Mouse (Mus musculus) lung, embryonic 16.5 days (tissue): ENCODE data around the gene Erbb3. TPM values are rescaled to one million over a fixed set of nuclear protein-coding genes. Genes with fewer than 3 reads are reported as not detected.

Experiments
- ATAC-seq: fragments of 200-750 bp; cut with Nextera tagmentation; 2 replicates; pipeline ENCODE4 v1.8.0; 2017; ENCODE audit warnings: low read depth, mild to moderate bottlenecking, moderate library complexity
- H3K27ac ChIP-seq: fragments of 300-500 bp; sonication (generic); 2 replicates; pipeline ENCODE4 v1.5.1; 2014; ENCODE audit warnings: mild to moderate bottlenecking, control low read depth, low read length
- H3K27me3 ChIP-seq: fragments of 300-500 bp; sonication (generic); 2 replicates; pipeline ENCODE4 v1.6.1; 2014; ENCODE audit warnings: low read depth, low read length, mixed read lengths; ENCODE audit not compliant: control insufficient read depth, insufficient read depth
- H3K36me3 ChIP-seq: fragments of 300-500 bp; sonication (generic); 2 replicates; pipeline ENCODE4 v1.6.1; 2014; ENCODE audit warnings: low read length; ENCODE audit not compliant: control insufficient read depth, insufficient read depth
- H3K4me1 ChIP-seq: fragments of 300-500 bp; sonication (generic); replicated peaks from 2 replicates; pipeline ENCODE4 v1.6.1; 2014; ENCODE audit warnings: low read length, mixed read lengths; ENCODE audit not compliant: control insufficient read depth, insufficient read depth
- H3K4me2 ChIP-seq: fragments of 300-500 bp; sonication (generic); 2 replicates; pipeline ENCODE4 v1.6.1; 2014; ENCODE audit warnings: low read depth, low read length, control low read depth
- H3K4me3 ChIP-seq: fragments of 300-500 bp; sonication (generic); 2 replicates; pipeline ENCODE4 v1.5.1; 2014; ENCODE audit warnings: mild to moderate bottlenecking, low read length, control low read depth
- H3K9ac ChIP-seq: fragments of 300-500 bp; sonication (generic); 2 replicates; pipeline ENCODE4 v1.6.1; 2014; ENCODE audit warnings: low read length, control low read depth
- H3K9me3 ChIP-seq: fragments of 300-500 bp; sonication (generic); 2 replicates; pipeline ENCODE4 v1.6.1; 2016; ENCODE audit warnings: low read length; ENCODE audit not compliant: control insufficient read depth
- WGBS: fragments of 180-500 bp; shearing (Covaris S2); extraction: QIAGEN DNeasy Blood & Tissue Kit; methylation state at CpG from one replicate; pipeline ENCODE4 v1.1.7; 2014; 5-methylcytosine and 5-hydroxymethylcytosine counted together
- polyA plus RNA-seq: library from polyadenylated mRNA; unstranded; fragments of >200 nt; fragmentation: Nextera tagmentation; extraction: Ambion mirVana; gene quantifications from 2 replicates; pipeline ENCODE4 v1.2.1, GENCODE M21; 2015

Gene Erbb3
- polyA plus RNA-seq, 1 experiment from 2014 or later = 27.6 TPM

- no peak for ATAC-seq
- Histone ChIP-seq H3K9ac (no peak overlapping the region), H3K27me3 (peaks cover 13% of the 10 kb centered on the region), H3K4me1 (peaks cover 2% of the 10 kb centered on the region), H3K9me3 (no peaks in the 10 kb centered on the region), H3K4me3 (no peak overlapping the region), H3K27ac (no peak overlapping the region), H3K4me2 (no peak overlapping the region), H3K36me3 (no peaks in the 10 kb centered on the region)
- WGBS = 73% methylated on average over 5 of the region's 5 CpGs
These were observed 3.3 kb upstream of the Erbb3 start for GRCm38 (mm10) chr10:128592797-128593196.

- H3K27ac ChIP-seq = no peak overlapping the region
- no peak for ATAC-seq
- no peaks in the 10 kb centered on the region for H3K36me3 ChIP-seq
- peaks cover 7% of the 10 kb centered on the region for H3K4me1 ChIP-seq
- no peaks in the 10 kb centered on the region for H3K9me3 ChIP-seq
- H3K4me3 ChIP-seq = no peak overlapping the region
- no peak overlapping the region for H3K9ac ChIP-seq
- peaks cover 18% of the 10 kb centered on the region for H3K27me3 ChIP-seq
- no peak overlapping the region for H3K4me2 ChIP-seq
- WGBS = 71% methylated on average over 6 of the region's 6 CpGs
These were observed 2.0 kb upstream of the Erbb3 start for GRCm38 (mm10) chr10:128591436-128591835.

DNA sequence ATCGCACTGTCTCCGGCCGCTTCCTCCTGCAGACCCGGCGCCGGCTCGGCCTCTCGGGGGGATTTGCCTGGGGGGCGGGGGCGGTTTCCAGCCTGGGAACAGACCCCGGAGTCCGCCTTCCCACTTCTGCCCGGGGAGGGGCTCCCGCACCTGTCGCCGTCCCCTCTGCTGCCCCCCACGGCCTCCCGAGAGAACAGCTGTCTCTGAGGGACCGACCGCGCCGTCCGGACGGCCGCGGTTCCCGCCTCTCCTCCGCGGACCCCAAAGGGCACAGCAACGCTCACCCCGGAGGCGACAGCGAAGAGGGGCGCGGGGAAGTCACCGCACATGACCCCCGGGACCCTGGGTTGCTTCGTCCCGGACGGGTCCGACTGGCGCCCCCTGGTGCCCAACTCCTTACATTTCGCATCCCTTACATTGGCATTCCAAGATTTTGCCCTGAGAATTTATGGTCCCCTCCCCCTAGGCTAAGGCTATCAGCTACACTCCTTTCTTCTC is 790 bp upstream of the Erbb3 start:
- Histone ChIP-seq H3K27ac (peak overlapping the region; percentile 96), H3K9ac (peak overlapping the region; percentile 75), H3K9me3 (no peaks in the 10 kb centered on the region), H3K4me3 (peak overlapping the region; percentile 70), H3K27me3 (peaks cover 18% of the 10 kb centered on the region), H3K36me3 (no peaks in the 10 kb centered on the region), H3K4me2 (peak overlapping the region; percentile 97), H3K4me1 (peaks cover 13% of the 10 kb centered on the region)
- WGBS = under 1% methylated on average over 38 of the region's 43 CpGs
- peak; percentile 45 for ATAC-seq

GRCm38 (mm10) chr10:128588775-128589463 is 533 bp downstream of the Erbb3 start:
- Histone ChIP-seq H3K36me3 (no peaks in the 10 kb centered on the region), H3K4me1 (peaks cover 16% of the 10 kb centered on the region), H3K4me2 (peak overlapping the region; percentile 97), H3K9ac (peak overlapping the region; percentile 75), H3K27me3 (peaks cover 18% of the 10 kb centered on the region), H3K27ac (peak overlapping the region; percentile 96), H3K9me3 (no peaks in the 10 kb centered on the region), H3K4me3 (peak overlapping the region; percentile 70)
- ATAC-seq = peak; percentile 8
- under 1% methylated on average over 23 of the region's 23 CpGs for WGBS

- Histone ChIP-seq H3K4me3 (peak overlapping the region; percentile 70), H3K27me3 (peaks cover 18% of the 10 kb centered on the region), H3K27ac (peak overlapping the region; percentile 96), H3K36me3 (no peaks in the 10 kb centered on the region; the same call in 1 of the 2 replicates), H3K9me3 (no peaks in the 10 kb centered on the region), H3K4me2 (peak overlapping the region; percentile 97), H3K4me1 (peaks cover 22% of the 10 kb centered on the region), H3K9ac (peak overlapping the region; percentile 75)
- no peak for ATAC-seq
- 32% methylated on average over 1 of the region's 1 CpGs for WGBS
These were observed 1.3 kb downstream of the Erbb3 start for GRCm38 (mm10) chr10:128588136-128588535.

- Histone ChIP-seq H3K27ac (peak overlapping the region; percentile 96), H3K27me3 (peaks cover 18% of the 10 kb centered on the region), H3K36me3 (no peaks in the 10 kb centered on the region; the same call in 1 of the 2 replicates), H3K4me3 (peak overlapping the region; percentile 70), H3K9me3 (no peaks in the 10 kb centered on the region), H3K4me1 (peaks cover 24% of the 10 kb centered on the region), H3K4me2 (peak overlapping the region; percentile 97), H3K9ac (peak overlapping the region; percentile 75)
- ATAC-seq = no peak
- WGBS = 26% methylated on average over 8 of the region's 8 CpGs
These were observed 1.8 kb downstream of the Erbb3 start for GRCm38 (mm10) chr10:128587697-128588096.

DNA sequence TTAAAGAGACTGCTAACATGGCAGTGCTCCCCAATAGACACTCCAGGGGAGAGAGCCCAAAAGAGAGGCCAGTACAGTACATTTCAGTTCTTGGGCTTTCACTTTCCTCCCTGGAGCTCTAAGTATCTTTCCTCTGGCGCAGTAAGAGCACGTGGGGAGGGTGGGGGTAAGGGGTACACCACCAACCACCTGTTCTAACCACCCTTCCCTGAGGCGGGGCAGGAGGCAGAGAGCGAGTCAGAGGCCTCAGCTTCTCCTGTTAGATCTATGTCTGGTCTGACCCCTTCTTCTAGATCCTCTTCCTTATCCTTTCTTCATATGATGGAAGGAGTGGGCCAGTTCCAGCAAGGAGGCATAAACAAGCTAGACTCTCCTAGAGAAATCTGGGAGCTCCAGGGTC is 2.3 kb downstream of the Erbb3 start:
- Histone ChIP-seq H3K27me3 (peaks cover 18% of the 10 kb centered on the region), H3K4me2 (peak overlapping the region; percentile 97), H3K9ac (peak overlapping the region; percentile 6; the same call in 1 of the 2 replicates), H3K4me3 (peak overlapping the region; percentile 70), H3K36me3 (no peaks in the 10 kb centered on the region; the same call in 1 of the 2 replicates), H3K9me3 (no peaks in the 10 kb centered on the region), H3K4me1 (peaks cover 24% of the 10 kb centered on the region), H3K27ac (peak overlapping the region; percentile 96)
- no peak for ATAC-seq
- WGBS = 27% methylated on average over 4 of the region's 4 CpGs

DNA sequence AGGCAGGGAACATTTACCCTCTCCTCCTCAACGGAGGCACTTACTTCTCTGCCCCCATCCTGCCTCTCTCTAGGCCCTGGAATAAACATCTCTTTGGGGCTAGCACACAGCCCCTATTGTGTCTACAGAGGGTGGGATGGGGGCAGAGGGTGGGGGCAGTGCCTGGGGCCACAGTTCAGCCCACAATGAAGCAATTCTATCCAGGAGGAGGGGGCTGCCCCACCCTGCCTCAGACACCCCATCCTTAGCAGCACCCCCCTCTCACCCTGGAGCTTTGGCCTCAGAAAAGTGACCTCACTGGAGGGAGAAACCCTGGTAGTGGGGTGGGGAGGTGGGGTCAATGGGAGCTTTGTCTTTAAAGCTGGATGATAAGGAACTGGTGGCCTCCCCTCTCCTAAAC is 2.9 kb downstream of the Erbb3 start:
- H3K27ac ChIP-seq = peak overlapping the region; percentile 96
- no peak for ATAC-seq

DNA sequence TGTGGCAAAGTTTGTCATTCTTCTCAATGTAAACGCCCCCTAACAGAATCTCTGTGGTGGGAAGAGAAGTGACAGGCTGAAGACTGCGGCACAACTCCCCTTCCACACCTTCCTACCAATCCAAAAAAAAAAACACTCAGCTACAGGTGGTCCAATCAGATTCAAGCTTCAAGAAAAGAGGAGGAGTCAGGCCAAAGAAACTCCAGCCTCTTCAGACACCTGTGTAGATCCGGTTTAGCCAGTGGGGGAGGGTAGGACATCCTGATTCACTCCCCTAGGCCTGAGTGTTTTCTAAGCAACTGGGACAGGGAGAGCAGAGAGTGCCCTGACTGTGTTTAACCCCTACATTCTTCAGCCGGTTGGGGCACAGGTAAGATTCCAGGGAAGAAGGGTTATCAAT is 5.1 kb downstream of the Erbb3 start:
- H3K4me2 ChIP-seq = peak overlapping the region; percentile 50
- no peaks in the 10 kb centered on the region for H3K9me3 ChIP-seq
- 8% methylated on average over 4 of the region's 4 CpGs for WGBS
- H3K9ac ChIP-seq = peak overlapping the region; percentile 47; the same call in 1 of the 2 replicates
- ATAC-seq = peak; percentile 74
- peak overlapping the region; percentile 17 for H3K4me3 ChIP-seq
- H3K27me3 ChIP-seq = peaks cover 14% of the 10 kb centered on the region
- peaks cover 24% of the 10 kb centered on the region for H3K4me1 ChIP-seq
- H3K36me3 ChIP-seq = no peaks in the 10 kb centered on the region; the same call in 1 of the 2 replicates
- peak overlapping the region; percentile 87 for H3K27ac ChIP-seq

More for the DNA sequence above, 2.9 kb downstream of the Erbb3 start:
- Histone ChIP-seq H3K4me2 (peak overlapping the region; percentile 97), H3K9ac (peak overlapping the region; percentile 16; the same call in 1 of the 2 replicates), H3K9me3 (no peaks in the 10 kb centered on the region), H3K36me3 (no peaks in the 10 kb centered on the region; the same call in 1 of the 2 replicates), H3K4me3 (no peak overlapping the region), H3K4me1 (peaks cover 24% of the 10 kb centered on the region), H3K27me3 (peaks cover 18% of the 10 kb centered on the region)
- 0% methylated on average over 1 of the region's 1 CpGs for WGBS
